Mouse (Mus musculus) megakaryocyte, embryonic 14.5 days (primary cell): ENCODE measurements at regions not wholly inside any gene's neighbourhood (a gene's known extent, or its start where the extent isn't known, plus 50 kb on each side); places are given as distances from the start of the nearest gene placed in this dataset.

ENCODE experiments used
- FLI1 ChIP-seq: IDR thresholded peaks from 2 replicates; pipeline ENCODE4 v1.6.1; 2012; ENCODE audit warnings: low read length, inconsistent platforms, mixed read lengths
- GATA1 ChIP-seq: IDR thresholded peaks from 3 replicates; pipeline ENCODE4 v1.6.1; 2012; ENCODE audit warnings: mixed read lengths, low read length, inconsistent platforms, borderline replicate concordance

GRCm38 (mm10) chr9:31608084-31608870 is 144.0 kb upstream of the Tmem45b start:
- TF ChIP-seq FLI1 (no peak), GATA1 (no peak)
